Mouse (Mus musculus) neural tube, embryonic 14.5 days (tissue): Measurements from ENCODE around the gene Sugct. TPM values are rescaled to one million over a fixed set of nuclear protein-coding genes. Genes with fewer than 3 reads are reported as not detected.

Experiments
- ATAC-seq: fragments of 200-750 bp; cut with Nextera tagmentation; 2 replicates; pipeline ENCODE4 v1.8.0; 2017; ENCODE audit warnings: low read depth, mild to moderate bottlenecking, moderate TSS enrichment, moderate library complexity
- H3K27ac ChIP-seq: fragments of 300-500 bp; sonication (generic); 2 replicates; pipeline ENCODE4 v1.5.1; 2014; ENCODE audit warnings: low read depth, mild to moderate bottlenecking, control low read depth, low read length, moderate library complexity, mixed read lengths
- H3K27me3 ChIP-seq: fragments of 300-500 bp; sonication (generic); 2 replicates; pipeline ENCODE4 v1.6.1; 2014; ENCODE audit warnings: low read length; ENCODE audit not compliant: control insufficient read depth, insufficient read depth
- H3K36me3 ChIP-seq: fragments of 300-500 bp; sonication (generic); 2 replicates; pipeline ENCODE4 v1.6.1; 2014; ENCODE audit warnings: low read length, mixed read lengths; ENCODE audit not compliant: control insufficient read depth, insufficient read depth
- H3K4me1 ChIP-seq: fragments of 300-500 bp; sonication (generic); 2 replicates; pipeline ENCODE4 v1.6.1; 2014; ENCODE audit warnings: low read length; ENCODE audit not compliant: control insufficient read depth, insufficient read depth
- H3K4me2 ChIP-seq: fragments of 300-500 bp; sonication (generic); 2 replicates; pipeline ENCODE4 v1.6.1; 2014; ENCODE audit warnings: mild to moderate bottlenecking, low read depth, low read length, control low read depth
- H3K4me3 ChIP-seq: fragments of 300-500 bp; sonication (generic); 2 replicates; pipeline ENCODE4 v1.5.1; 2014; ENCODE audit warnings: low read depth, low read length, control low read depth, mixed read lengths
- H3K9ac ChIP-seq: fragments of 300-500 bp; sonication (generic); replicated peaks from 2 replicates; pipeline ENCODE4 v1.6.1; 2014; ENCODE audit warnings: low read depth, mild to moderate bottlenecking, control low read depth, low read length, mixed read lengths
- H3K9me3 ChIP-seq: fragments of 300-500 bp; sonication (generic); 2 replicates; pipeline ENCODE4 v1.6.1; 2016; ENCODE audit warnings: low read length; ENCODE audit not compliant: control insufficient read depth
- WGBS: fragments of 180-500 bp; shearing (Covaris S2); extraction: QIAGEN DNeasy Blood & Tissue Kit; methylation state at CpG from one replicate; pipeline ENCODE4 v1.1.7; 2014; 5-methylcytosine and 5-hydroxymethylcytosine counted together
- polyA plus RNA-seq: library from polyadenylated mRNA; unstranded; fragments of >200 nt; fragmentation: Nextera tagmentation; extraction: Ambion mirVana; gene quantifications from 2 replicates; pipeline ENCODE4 v1.2.1, GENCODE M21; 2014

Sugct gene
- polyA plus RNA-seq, 1 experiment from 2014 or later, result 2.2 TPM

GRCm38 (mm10) chr13:17146441-17146992 is 548.8 kb downstream of the Sugct start:
- H3K9ac ChIP-seq, result no peak overlapping the region
- no peak overlapping the region for H3K4me2 ChIP-seq

GRCm38 (mm10) chr13:17116073-17116472 is 579.3 kb downstream of the Sugct start:
- Histone ChIP-seq H3K4me2 (no peak overlapping the region), H3K4me1 (no peaks in the 10 kb centered on the region), H3K4me3 (no peak overlapping the region), H3K9me3 (no peaks in the 10 kb centered on the region), H3K9ac (no peak overlapping the region), H3K27ac (no peak overlapping the region), H3K27me3 (no peaks in the 10 kb centered on the region), H3K36me3 (no peaks in the 10 kb centered on the region)
- no peak for ATAC-seq
- WGBS, result 57% methylated on average over 3 of the region's 3 CpGs

More at GRCm38 (mm10) chr13:17146441-17146992, 548.8 kb downstream of the Sugct start:
- H3K4me3 ChIP-seq, result no peak overlapping the region
- H3K4me1 ChIP-seq, result no peaks in the 10 kb centered on the region
- no peaks in the 10 kb centered on the region for H3K27me3 ChIP-seq
- no peaks in the 10 kb centered on the region for H3K36me3 ChIP-seq
- no peak overlapping the region for H3K27ac ChIP-seq
- no peak for ATAC-seq
- H3K9me3 ChIP-seq, result no peaks in the 10 kb centered on the region

GRCm38 (mm10) chr13:17102372-17102771 is 593.0 kb downstream of the Sugct start:
- no peak overlapping the region for H3K27ac ChIP-seq
- no peak overlapping the region for H3K4me2 ChIP-seq
- WGBS, result 76% methylated on average over 1 of the region's 1 CpGs
- no peak overlapping the region for H3K4me3 ChIP-seq
- no peak overlapping the region for H3K9ac ChIP-seq
- no peaks in the 10 kb centered on the region for H3K4me1 ChIP-seq
- ATAC-seq, result no peak
- no peaks in the 10 kb centered on the region for H3K36me3 ChIP-seq
- H3K9me3 ChIP-seq, result no peaks in the 10 kb centered on the region
- no peaks in the 10 kb centered on the region for H3K27me3 ChIP-seq

GRCm38 (mm10) chr13:17086547-17086946 is 608.8 kb downstream of the Sugct start:
- Histone ChIP-seq H3K27me3 (no peaks in the 10 kb centered on the region), H3K9me3 (no peaks in the 10 kb centered on the region), H3K27ac (no peak overlapping the region), H3K9ac (no peak overlapping the region), H3K4me3 (no peak overlapping the region), H3K4me1 (no peaks in the 10 kb centered on the region), H3K4me2 (no peak overlapping the region), H3K36me3 (no peaks in the 10 kb centered on the region)
- WGBS, result 77% methylated on average over 2 of the region's 2 CpGs
- no peak for ATAC-seq

- Histone ChIP-seq H3K4me3 (no peak overlapping the region), H3K4me2 (no peak overlapping the region), H3K27ac (no peak overlapping the region), H3K9ac (no peak overlapping the region), H3K36me3 (no peaks in the 10 kb centered on the region), H3K4me1 (no peaks in the 10 kb centered on the region), H3K9me3 (no peaks in the 10 kb centered on the region), H3K27me3 (no peaks in the 10 kb centered on the region)
- ATAC-seq, result no peak
These were observed 609.2 kb downstream of the Sugct start for GRCm38 (mm10) chr13:17086146-17086545.

- Histone ChIP-seq H3K4me2 (no peak overlapping the region), H3K27me3 (no peaks in the 10 kb centered on the region), H3K36me3 (no peaks in the 10 kb centered on the region), H3K9ac (no peak overlapping the region), H3K4me1 (no peaks in the 10 kb centered on the region), H3K4me3 (no peak overlapping the region), H3K9me3 (no peaks in the 10 kb centered on the region), H3K27ac (no peak overlapping the region)
- 73% methylated on average over 6 of the region's 6 CpGs for WGBS
- ATAC-seq, result no peak
These were observed 610.2 kb downstream of the Sugct start for GRCm38 (mm10) chr13:17084946-17085852.

GRCm38 (mm10) chr13:17081618-17082017 is 613.7 kb downstream of the Sugct start:
- Histone ChIP-seq H3K9ac (no peak overlapping the region), H3K4me3 (no peak overlapping the region), H3K9me3 (no peaks in the 10 kb centered on the region), H3K4me2 (no peak overlapping the region), H3K36me3 (no peaks in the 10 kb centered on the region), H3K27me3 (no peaks in the 10 kb centered on the region), H3K27ac (no peak overlapping the region), H3K4me1 (no peaks in the 10 kb centered on the region)
- 87% methylated on average over 2 of the region's 2 CpGs for WGBS
- no peak for ATAC-seq

- no peak for ATAC-seq
- Histone ChIP-seq H3K36me3 (no peaks in the 10 kb centered on the region), H3K4me1 (no peaks in the 10 kb centered on the region), H3K9me3 (no peaks in the 10 kb centered on the region), H3K27me3 (no peaks in the 10 kb centered on the region), H3K9ac (no peak overlapping the region), H3K27ac (no peak overlapping the region), H3K4me2 (no peak overlapping the region), H3K4me3 (no peak overlapping the region)
- WGBS, result 81% methylated on average over 3 of the region's 3 CpGs
These were observed 629.8 kb downstream of the Sugct start for GRCm38 (mm10) chr13:17065552-17065951.

- no peak for ATAC-seq
- H3K4me1 ChIP-seq, result no peaks in the 10 kb centered on the region
These were observed 638.7 kb downstream of the Sugct start for GRCm38 (mm10) chr13:17056650-17057049.

More at GRCm38 (mm10) chr13:17056650-17057049, 638.7 kb downstream of the Sugct start:
- Histone ChIP-seq H3K27me3 (no peaks in the 10 kb centered on the region), H3K9me3 (no peaks in the 10 kb centered on the region), H3K4me2 (no peak overlapping the region), H3K4me3 (no peak overlapping the region), H3K27ac (no peak overlapping the region), H3K9ac (no peak overlapping the region), H3K36me3 (no peaks in the 10 kb centered on the region)
- WGBS, result 92% methylated on average over 2 of the region's 2 CpGs
